In the genomic region with DNA sequence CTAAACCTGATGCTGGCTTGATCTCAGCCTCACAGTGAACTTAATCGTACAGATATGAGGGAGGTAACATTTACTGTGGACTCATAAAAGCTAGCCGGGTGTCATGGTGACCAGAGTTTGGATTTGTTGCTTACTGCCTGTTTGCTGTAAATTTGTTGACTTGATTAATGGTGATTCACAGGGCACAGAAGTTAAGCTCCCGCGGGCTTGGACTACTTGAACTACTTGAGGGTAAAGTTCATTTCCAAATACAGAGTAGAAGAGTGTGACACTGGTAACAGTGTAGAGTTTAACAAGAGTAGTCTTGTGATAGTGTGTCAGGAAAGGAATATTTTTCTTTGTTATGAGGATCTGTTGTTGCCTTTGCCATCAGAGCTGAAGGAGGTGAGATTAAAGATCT, we compare ENCODE assay signal across 18 mouse cellular contexts.
"Had no signal": no experiment of that assay in that cellular context is flagged by ENCODE, and none has a peak within 500 bp of the region (broad histone marks: within the 10 kb centered on the region; RNA-seq: fewer than 3 reads in every experiment).

No protein-coding gene starts in this region.

- H3K4me2 ChIP-seq: lung, embryonic 14.5 days; midbrain, embryonic 12.5 days; neural tube, embryonic 13.5 days; neural tube, embryonic 15.5 days had no signal

- DNase-seq: lung, embryonic 14.5 days; lung, postnatal 10 days; lung, postnatal 4 days; midbrain, embryonic 14.5 days; retina, postnatal 1 day; right cerebral cortex, adult 18-20 months; right cerebral cortex, postnatal 25 days; right cerebral cortex, postnatal 4 days; spleen, adult 18-20 months; thymus, adult 18-20 months; thymus, postnatal 14 days; thymus, postnatal 36 days had no signal

- ATAC-seq: midbrain, embryonic 16.5 days had no signal

- H3K27ac ChIP-seq: midbrain, embryonic 10.5 days; midbrain, embryonic 12.5 days; neural tube, embryonic 13.5 days; neural tube, embryonic 15.5 days had no signal

- H3K9ac ChIP-seq: lung, embryonic 14.5 days; midbrain, embryonic 12.5 days; neural tube, embryonic 13.5 days; neural tube, embryonic 15.5 days had no signal

- H3K4me3 ChIP-seq: midbrain, embryonic 10.5 days; midbrain, embryonic 12.5 days; myocyte; neural tube, embryonic 13.5 days; neural tube, embryonic 15.5 days had no signal

- H3K4me1 ChIP-seq: midbrain, embryonic 10.5 days; midbrain, embryonic 12.5 days; neural tube, embryonic 13.5 days; neural tube, embryonic 15.5 days had no signal

- H3K9me3 ChIP-seq: midbrain, embryonic 10.5 days; midbrain, embryonic 12.5 days; neural tube, embryonic 13.5 days; neural tube, embryonic 15.5 days had no signal

- H3K27me3 ChIP-seq: midbrain, embryonic 12.5 days; neural tube, embryonic 13.5 days; neural tube, embryonic 15.5 days had no signal
